Mouse (Mus musculus) ES-E14 (cell line): ENCODE data around the gene Tmem100.

Experiments
- CHD2 ChIP-seq: IDR thresholded peaks from 2 replicates; pipeline ENCODE4 v1.6.1; 2014; ENCODE audit warnings: mild to moderate bottlenecking, low read depth, low read length, inconsistent platforms
- HCFC1 ChIP-seq: IDR thresholded peaks from 2 replicates; pipeline ENCODE4 v1.6.1; 2012; ENCODE audit warnings: low read length, inconsistent platforms, borderline replicate concordance; ENCODE audit not compliant: insufficient read depth
- MAFK ChIP-seq: IDR thresholded peaks from 2 replicates; pipeline ENCODE4 v1.6.1; 2014; ENCODE audit warnings: mild to moderate bottlenecking, low read depth, low read length, inconsistent platforms; ENCODE audit not compliant: insufficient read depth
- ZC3H11A ChIP-seq: IDR thresholded peaks from 2 replicates; pipeline ENCODE4 v1.6.1; 2012; ENCODE audit warnings: low read depth, mild to moderate bottlenecking, inconsistent platforms, low read length, borderline replicate concordance

DNA sequence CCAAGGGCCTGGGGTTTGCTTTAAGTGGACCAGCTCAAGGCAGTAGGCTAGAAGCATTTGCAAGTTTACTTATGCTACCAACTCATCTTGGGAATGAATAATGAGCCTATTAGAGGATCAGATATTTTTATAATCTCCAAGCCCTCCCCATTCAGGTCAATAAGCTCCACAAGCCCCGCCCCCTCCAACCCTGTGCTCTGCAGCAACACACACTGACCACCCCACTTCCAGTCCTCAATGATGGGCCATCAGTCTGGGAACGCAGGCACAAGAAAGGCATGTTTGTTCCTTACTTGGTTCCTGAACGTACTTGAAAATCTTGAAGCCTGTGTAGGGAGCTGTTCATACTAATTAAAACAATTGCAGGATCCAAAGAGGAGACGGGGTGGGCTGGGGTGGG lies 23.7 kb downstream of the Tmem100 start:
- TF ChIP-seq MAFK: no peak
- no peak for TF ChIP-seq ZC3H11A
- TF ChIP-seq CHD2: no peak
- TF ChIP-seq HCFC1: no peak
